Mouse (Mus musculus): ENCODE measurements around the gene Tubb3.

DNA sequence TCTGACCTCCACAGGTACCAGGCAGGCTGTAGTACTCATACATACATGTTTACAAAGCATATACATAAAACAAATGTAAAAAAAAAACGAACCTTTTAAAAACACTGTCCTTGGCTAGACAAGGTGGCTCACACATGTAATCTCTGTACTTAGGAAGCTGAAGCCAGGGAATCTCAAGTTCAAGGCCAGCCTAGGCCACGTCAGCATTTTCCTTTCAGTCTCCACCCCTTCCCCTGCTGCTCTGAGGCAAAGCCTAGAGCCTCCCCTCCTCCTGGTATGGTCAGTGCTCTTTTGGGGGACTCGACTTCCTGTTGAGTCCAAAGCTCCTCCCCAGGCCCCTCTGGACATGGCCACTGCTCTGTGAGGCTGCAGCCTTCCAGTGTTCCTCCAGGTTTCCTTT, 24.2 kb upstream of the Tubb3 start:
- TF ChIP-seq CTCF (conservative IDR thresholded peaks at IDR 0.05; ENCODE audit: low read length) (no peak), NANOG (IDR thresholded peaks at IDR 0.05; ENCODE audit: borderline replicate concordance, low read length) (no peak), POU5F1 (IDR thresholded peaks at IDR 0.05; ENCODE audit: borderline replicate concordance, low read length) (no peak)

Measured in E14TG2a.4 (cell line).